Mouse (Mus musculus) MEL (cell line): Measurements from ENCODE around the gene Emd.

ENCODE experiments used
- CTCF ChIP-seq, 3 experiments: IDR thresholded peaks in 2 of 3; conservative IDR thresholded peaks in 1 of 3; 2 replicates each; pipeline ENCODE4 v1.5.1; 2011 to 2012; ENCODE audit warnings: low read length in 3 of 3, low read depth in 2 of 3, mild to moderate bottlenecking in 2 of 3, improper control_type of control experiment in 1 of 3, inconsistent platforms in 1 of 3, mixed read lengths in 1 of 3, moderate library complexity in 1 of 3; ENCODE audit not compliant: control insufficient read depth in 1 of 3, insufficient read depth in 1 of 3, poor library complexity in 1 of 3, severe bottlenecking in 1 of 3
- ELF1 ChIP-seq: IDR thresholded peaks from 2 replicates; pipeline ENCODE4 v1.6.1; 2014; ENCODE audit warnings: low read depth, mild to moderate bottlenecking, inconsistent platforms, low read length, improper control_type of control experiment, moderate library complexity
- GATA1 ChIP-seq: IDR thresholded peaks from 2 replicates; pipeline ENCODE4 v1.6.1; 2011; ENCODE audit warnings: low read depth, low read length, improper control_type of control experiment
- MAX ChIP-seq: IDR thresholded peaks from 2 replicates; pipeline ENCODE4 v1.6.1; 2011; ENCODE audit warnings: low read length, improper control_type of control experiment
- MEF2A ChIP-seq: IDR thresholded peaks from 2 replicates; pipeline ENCODE4 v1.6.1; 2014; ENCODE audit warnings: low read depth, mild to moderate bottlenecking, inconsistent platforms, low read length, improper control_type of control experiment; ENCODE audit not compliant: poor library complexity, insufficient replicate concordance, severe bottlenecking; ENCODE audit errors: extremely low read depth
- MYC ChIP-seq: IDR thresholded peaks from 2 replicates; pipeline ENCODE4 v1.6.1; 2011; ENCODE audit warnings: low read depth, mild to moderate bottlenecking, low read length, improper control_type of control experiment, moderate library complexity
- NRF1 ChIP-seq: IDR thresholded peaks from 2 replicates; pipeline ENCODE4 v1.6.1; 2014; ENCODE audit warnings: low read depth, mild to moderate bottlenecking, inconsistent platforms, low read length, improper control_type of control experiment, moderate library complexity; ENCODE audit not compliant: poor library complexity, insufficient read depth, severe bottlenecking
- POLR2A ChIP-seq, 2 experiments: IDR thresholded peaks; 2 replicates each; pipeline ENCODE4 v1.6.1; 2011 to 2012; ENCODE audit warnings: low read length in 2 of 2, mild to moderate bottlenecking in 2 of 2, control low read depth in 1 of 2, improper control_type of control experiment in 1 of 2, low read depth in 1 of 2, moderate library complexity in 1 of 2; ENCODE audit not compliant: control insufficient read depth in 1 of 2, insufficient read depth in 1 of 2, poor library complexity in 1 of 2
- POLR2AphosphoS2 ChIP-seq: IDR thresholded peaks from 2 replicates; pipeline ENCODE4 v1.6.1; 2011; ENCODE audit warnings: low read length, improper control_type of control experiment

DNA sequence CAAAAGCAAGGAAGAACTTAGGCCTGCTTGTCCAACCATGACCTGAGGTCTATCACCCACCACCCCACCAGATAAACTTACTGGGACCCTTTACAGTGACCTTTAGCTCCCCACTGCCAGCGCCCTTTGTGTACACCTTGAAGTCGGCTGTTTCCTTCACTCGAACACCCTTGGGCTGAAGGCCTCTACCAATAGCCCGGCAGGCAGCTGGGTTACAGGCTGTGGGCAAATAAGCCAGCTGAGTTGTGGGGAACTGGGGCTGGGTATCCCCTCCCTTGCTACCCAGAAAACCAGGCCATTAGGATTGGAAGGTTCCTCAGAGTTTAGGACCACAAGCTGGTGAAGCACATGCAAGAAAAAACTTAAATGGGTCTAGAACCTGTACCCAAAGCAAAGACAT, 14.2 kb upstream of the Emd start:
- no peak for TF ChIP-seq NRF1
- TF ChIP-seq CTCF (IDR thresholded peaks at IDR 0.05 in 2 of 3, conservative IDR thresholded peaks at IDR 0.05 in 1 of 3; ENCODE audit: control insufficient read depth in 1 of 3, insufficient read depth in 1 of 3, low read depth in 2 of 3, low read length in 3 of 3, poor library complexity in 1 of 3, severe bottlenecking in 1 of 3) = no peak
- TF ChIP-seq MAX = no peak
- no peak for TF ChIP-seq MYC
- TF ChIP-seq POLR2A (IDR thresholded peaks at IDR 0.05; ENCODE audit: control insufficient read depth in 1 of 2, insufficient read depth in 1 of 2, low read depth in 1 of 2, low read length in 2 of 2, poor library complexity in 1 of 2) = no peak
- no peak for TF ChIP-seq POLR2AphosphoS2
- no peak for TF ChIP-seq ELF1
- no peak for TF ChIP-seq MEF2A
- TF ChIP-seq GATA1 = no peak
